Comparison of ENCODE assay signal across 26 mouse cellular contexts in genomic region chr5:114752397-114752796, GRCm38 (mm10).
"Had no signal": no experiment of that assay in that cellular context is flagged by ENCODE, and none has a peak within 500 bp of the region (broad histone marks: within the 10 kb centered on the region; RNA-seq: fewer than 3 reads in every experiment).

No protein-coding gene starts in this region.

- H3K9me3 ChIP-seq: embryonic facial prominence, embryonic 10.5 days; embryonic facial prominence, embryonic 12.5 days; embryonic facial prominence, embryonic 13.5 days; embryonic facial prominence, embryonic 15.5 days; forebrain, embryonic 10.5 days; forebrain, embryonic 12.5 days; forebrain, embryonic 13.5 days; forebrain, embryonic 15.5 days; heart, embryonic 10.5 days; heart, embryonic 12.5 days had no signal

- DNase-seq: cerebellum, postnatal 14 days; cerebellum, postnatal 36 days; embryo, embryonic 11 days; forebrain, postnatal 0 days; gastrocnemius, adult 2 months; gastrocnemius, postnatal 10 days; gastrocnemius, postnatal 14 days; gastrocnemius, postnatal 25 days; gastrocnemius, postnatal 36 days; heart, adult 11 months; heart, adult 18-20 months; heart, adult 2 months had no signal

- H3K4me1 ChIP-seq: embryonic facial prominence, embryonic 10.5 days; embryonic facial prominence, embryonic 12.5 days; embryonic facial prominence, embryonic 13.5 days; embryonic facial prominence, embryonic 15.5 days; forebrain, embryonic 10.5 days; forebrain, embryonic 12.5 days; forebrain, embryonic 13.5 days; forebrain, embryonic 15.5 days; heart, embryonic 10.5 days; heart, embryonic 12.5 days had no signal

- ATAC-seq: forebrain, embryonic 13.5 days; forebrain, embryonic 14.5 days; forebrain, embryonic 15.5 days; forebrain, embryonic 16.5 days; forebrain, postnatal 0 days had no signal

- H3K4me2 ChIP-seq: embryonic facial prominence, embryonic 12.5 days; embryonic facial prominence, embryonic 13.5 days; embryonic facial prominence, embryonic 15.5 days; forebrain, embryonic 12.5 days; forebrain, embryonic 13.5 days; forebrain, embryonic 15.5 days; heart, embryonic 11.5 days; heart, embryonic 12.5 days had no signal

- H3K9ac ChIP-seq: embryonic facial prominence, embryonic 12.5 days; embryonic facial prominence, embryonic 13.5 days; embryonic facial prominence, embryonic 15.5 days; forebrain, embryonic 12.5 days; forebrain, embryonic 13.5 days; forebrain, embryonic 15.5 days; forebrain, postnatal 0 days; heart, embryonic 12.5 days had no signal

- H3K27me3 ChIP-seq: embryonic facial prominence, embryonic 12.5 days; embryonic facial prominence, embryonic 13.5 days; embryonic facial prominence, embryonic 15.5 days; forebrain, embryonic 12.5 days; forebrain, embryonic 13.5 days; forebrain, embryonic 15.5 days; heart, embryonic 12.5 days had no signal

- H3K27ac ChIP-seq: embryonic facial prominence, embryonic 10.5 days; embryonic facial prominence, embryonic 12.5 days; embryonic facial prominence, embryonic 13.5 days; embryonic facial prominence, embryonic 15.5 days; forebrain, embryonic 10.5 days; forebrain, embryonic 12.5 days; forebrain, embryonic 13.5 days; forebrain, embryonic 15.5 days; gastrocnemius, adult 2 months; heart, adult 2 months; heart, embryonic 10.5 days had no signal

- H3K4me3 ChIP-seq: embryonic facial prominence, embryonic 10.5 days; embryonic facial prominence, embryonic 12.5 days; embryonic facial prominence, embryonic 13.5 days; embryonic facial prominence, embryonic 15.5 days; erythroblast, embryonic 14.5 days; forebrain, embryonic 10.5 days; forebrain, embryonic 12.5 days; forebrain, embryonic 13.5 days; forebrain, embryonic 15.5 days; gastrocnemius, adult 2 months; heart, adult 2 months; heart, embryonic 10.5 days; heart, embryonic 12.5 days had no signal
